Mouse (Mus musculus) lung, embryonic 16.5 days (tissue): ENCODE measurements at regions not wholly inside any gene's neighbourhood (a gene's known extent, or its start where the extent isn't known, plus 50 kb on each side); places are given as distances from the start of the nearest gene placed in this dataset.
"Not testable (repeated sequence)": the region's sequence is repeated elsewhere in the genome, so short reads cannot be mapped to it uniquely, and the experiment has no call there.

Source experiments
- ATAC-seq: fragments of 200-750 bp; cut with Nextera tagmentation; 2 replicates; pipeline ENCODE4 v1.8.0; 2017; ENCODE audit warnings: low read depth, mild to moderate bottlenecking, moderate library complexity
- H3K27ac ChIP-seq: fragments of 300-500 bp; sonication (generic); 2 replicates; pipeline ENCODE4 v1.5.1; 2014; ENCODE audit warnings: mild to moderate bottlenecking, control low read depth, low read length
- H3K27me3 ChIP-seq: fragments of 300-500 bp; sonication (generic); 2 replicates; pipeline ENCODE4 v1.6.1; 2014; ENCODE audit warnings: low read depth, low read length, mixed read lengths; ENCODE audit not compliant: control insufficient read depth, insufficient read depth
- H3K36me3 ChIP-seq: fragments of 300-500 bp; sonication (generic); 2 replicates; pipeline ENCODE4 v1.6.1; 2014; ENCODE audit warnings: low read length; ENCODE audit not compliant: control insufficient read depth, insufficient read depth
- H3K4me1 ChIP-seq: fragments of 300-500 bp; sonication (generic); replicated peaks from 2 replicates; pipeline ENCODE4 v1.6.1; 2014; ENCODE audit warnings: low read length, mixed read lengths; ENCODE audit not compliant: control insufficient read depth, insufficient read depth
- H3K4me2 ChIP-seq: fragments of 300-500 bp; sonication (generic); 2 replicates; pipeline ENCODE4 v1.6.1; 2014; ENCODE audit warnings: low read depth, low read length, control low read depth
- H3K4me3 ChIP-seq: fragments of 300-500 bp; sonication (generic); 2 replicates; pipeline ENCODE4 v1.5.1; 2014; ENCODE audit warnings: mild to moderate bottlenecking, low read length, control low read depth
- H3K9ac ChIP-seq: fragments of 300-500 bp; sonication (generic); 2 replicates; pipeline ENCODE4 v1.6.1; 2014; ENCODE audit warnings: low read length, control low read depth
- H3K9me3 ChIP-seq: fragments of 300-500 bp; sonication (generic); 2 replicates; pipeline ENCODE4 v1.6.1; 2016; ENCODE audit warnings: low read length; ENCODE audit not compliant: control insufficient read depth
- WGBS: fragments of 180-500 bp; shearing (Covaris S2); extraction: QIAGEN DNeasy Blood & Tissue Kit; methylation state at CpG from one replicate; pipeline ENCODE4 v1.1.7; 2014; 5-methylcytosine and 5-hydroxymethylcytosine counted together

DNA sequence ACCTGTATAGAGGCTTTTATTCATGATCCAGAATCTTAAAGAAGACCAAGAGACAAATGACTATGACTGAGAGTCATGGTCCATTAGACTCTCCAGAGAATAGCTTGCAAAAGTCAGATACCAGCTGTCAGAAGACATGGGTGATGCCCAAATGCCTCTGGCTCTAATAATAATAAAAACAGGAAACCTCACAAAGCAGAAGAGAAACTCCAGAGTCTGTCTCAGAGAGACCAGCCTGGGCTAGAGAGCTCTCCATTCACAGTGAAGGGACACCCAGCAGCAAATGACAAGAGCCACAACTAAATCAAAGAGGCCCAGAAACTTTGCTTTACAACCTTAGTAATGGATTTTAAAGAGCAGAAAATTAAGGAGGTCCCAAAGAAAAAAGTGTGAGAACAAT, 365.0 kb upstream of the Zfp703 start:
- Histone ChIP-seq H3K4me3 (no peak overlapping the region), H3K36me3 (no peaks in the 10 kb centered on the region), H3K27me3 (no peaks in the 10 kb centered on the region), H3K4me1 (no peaks in the 10 kb centered on the region), H3K4me2 (no peak overlapping the region), H3K9me3 (0 out of 2 replicates have a peak, but pooled peaks cover 2% of the 10 kb centered on the region), H3K27ac (no peak overlapping the region), H3K9ac (no peak overlapping the region)
- no peak for ATAC-seq

DNA sequence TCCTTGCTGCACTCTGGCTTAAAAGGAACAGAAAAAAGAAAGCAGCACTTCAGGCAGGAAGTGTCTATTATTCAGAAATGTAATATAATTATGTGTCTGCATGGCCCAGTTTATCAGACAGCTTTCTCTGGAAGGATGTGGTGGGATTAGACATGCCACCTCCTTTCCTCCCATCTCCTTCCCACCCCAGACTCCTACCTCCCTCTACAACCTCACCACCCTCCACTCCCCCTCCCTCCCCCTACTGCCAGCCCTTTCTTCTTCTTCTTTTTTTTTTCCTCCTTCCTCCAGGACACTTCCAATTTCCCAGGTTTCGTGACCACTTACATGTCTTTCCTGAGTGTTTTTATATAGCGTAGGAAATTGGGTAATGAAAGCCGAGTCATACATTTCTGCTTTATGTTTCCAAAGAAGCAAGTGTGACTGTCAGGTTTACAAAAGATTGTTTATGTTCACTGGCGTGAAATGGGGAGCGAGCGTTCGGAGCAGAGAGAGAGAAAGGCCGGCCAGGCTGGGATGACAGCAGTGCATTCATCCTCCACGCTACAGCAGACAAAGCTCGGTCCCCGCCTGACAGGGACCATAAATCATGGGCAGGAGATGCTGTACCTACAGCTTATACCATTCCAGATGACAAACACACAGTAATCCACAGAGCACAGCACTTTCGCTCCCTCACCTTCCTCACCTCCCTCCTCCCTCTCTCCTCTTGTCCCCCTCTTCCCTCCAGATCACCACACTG, 354.6 kb upstream of the Zfp703 start:
- Histone ChIP-seq H3K27me3 (no peaks in the 10 kb centered on the region), H3K4me1 (peaks cover 3% of the 10 kb centered on the region; the same call in 1 of the 2 replicates), H3K36me3 (no peaks in the 10 kb centered on the region), H3K9me3 (no peaks in the 10 kb centered on the region), H3K4me3 (no peak overlapping the region), H3K4me2 (peak overlapping the region; percentile 16; the same call in 1 of the 2 replicates), H3K9ac (no peak overlapping the region), H3K27ac (no peak overlapping the region)
- WGBS: 11% methylated on average over 12 of the region's 12 CpGs
- ATAC-seq: peak; percentile 49; the same call in 1 of the 2 replicates

DNA sequence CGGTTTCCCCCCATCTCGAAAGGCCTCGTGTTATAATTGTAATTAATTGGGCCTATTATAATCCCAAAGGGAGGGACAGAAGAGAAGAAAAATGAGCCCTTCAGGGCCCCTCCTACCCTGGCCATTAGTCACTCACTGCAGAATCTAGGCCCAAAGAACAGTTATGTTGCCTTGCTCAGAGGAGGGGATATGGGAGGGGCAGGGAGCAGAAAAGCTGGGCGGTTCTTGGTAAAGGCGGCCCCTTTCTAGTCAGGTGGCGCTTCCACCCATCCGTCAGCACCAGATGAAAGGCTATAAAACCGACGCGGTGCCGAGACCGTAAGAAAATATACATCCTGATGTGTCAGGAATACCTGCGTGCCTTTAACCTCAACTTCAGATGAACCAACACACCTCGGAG, 350.9 kb upstream of the Zfp703 start:
- Histone ChIP-seq H3K27me3 (peaks cover 4% of the 10 kb centered on the region; the same call in 1 of the 2 replicates), H3K4me3 (no peak overlapping the region), H3K9ac (no peak overlapping the region), H3K9me3 (no peaks in the 10 kb centered on the region), H3K36me3 (no peaks in the 10 kb centered on the region), H3K4me1 (peaks cover 3% of the 10 kb centered on the region; the same call in 1 of the 2 replicates), H3K27ac (no peak overlapping the region), H3K4me2 (no peak overlapping the region)
- WGBS: 52% methylated on average over 14 of the region's 14 CpGs
- ATAC-seq: no peak

DNA sequence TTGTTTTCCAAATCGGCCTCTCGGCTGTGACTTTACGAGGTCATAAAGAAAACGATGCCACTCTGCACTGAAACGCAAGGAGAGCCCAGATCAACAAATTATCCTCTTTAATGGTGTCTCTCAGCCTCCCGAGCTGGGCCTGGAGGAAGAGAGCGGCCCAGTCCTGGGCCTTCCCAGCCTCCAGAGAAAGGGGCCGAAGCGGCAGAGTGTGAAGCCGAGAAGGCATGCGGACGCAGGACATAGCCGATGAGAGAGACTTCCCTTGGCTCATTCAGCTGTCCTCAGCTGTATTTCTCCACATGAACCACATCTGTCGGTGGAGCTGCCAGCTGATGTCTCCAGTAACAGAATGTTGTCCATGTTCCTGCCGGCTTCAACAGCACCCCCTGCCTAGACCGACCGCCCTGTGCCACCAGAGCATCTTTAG, 350.5 kb upstream of the Zfp703 start:
- no peaks in the 10 kb centered on the region for H3K9me3 ChIP-seq
- peaks cover 3% of the 10 kb centered on the region; the same call in 1 of the 2 replicates for H3K4me1 ChIP-seq
- H3K27ac ChIP-seq: no peak overlapping the region
- no peak overlapping the region; the same call in 1 of the 2 replicates for H3K4me2 ChIP-seq
- WGBS: 42% methylated on average over 17 of the region's 17 CpGs
- peak; percentile 28; the same call in 1 of the 2 replicates for ATAC-seq
- peaks cover 4% of the 10 kb centered on the region; the same call in 1 of the 2 replicates for H3K27me3 ChIP-seq
- H3K4me3 ChIP-seq: no peak overlapping the region
- no peaks in the 10 kb centered on the region for H3K36me3 ChIP-seq
- no peak overlapping the region for H3K9ac ChIP-seq

DNA sequence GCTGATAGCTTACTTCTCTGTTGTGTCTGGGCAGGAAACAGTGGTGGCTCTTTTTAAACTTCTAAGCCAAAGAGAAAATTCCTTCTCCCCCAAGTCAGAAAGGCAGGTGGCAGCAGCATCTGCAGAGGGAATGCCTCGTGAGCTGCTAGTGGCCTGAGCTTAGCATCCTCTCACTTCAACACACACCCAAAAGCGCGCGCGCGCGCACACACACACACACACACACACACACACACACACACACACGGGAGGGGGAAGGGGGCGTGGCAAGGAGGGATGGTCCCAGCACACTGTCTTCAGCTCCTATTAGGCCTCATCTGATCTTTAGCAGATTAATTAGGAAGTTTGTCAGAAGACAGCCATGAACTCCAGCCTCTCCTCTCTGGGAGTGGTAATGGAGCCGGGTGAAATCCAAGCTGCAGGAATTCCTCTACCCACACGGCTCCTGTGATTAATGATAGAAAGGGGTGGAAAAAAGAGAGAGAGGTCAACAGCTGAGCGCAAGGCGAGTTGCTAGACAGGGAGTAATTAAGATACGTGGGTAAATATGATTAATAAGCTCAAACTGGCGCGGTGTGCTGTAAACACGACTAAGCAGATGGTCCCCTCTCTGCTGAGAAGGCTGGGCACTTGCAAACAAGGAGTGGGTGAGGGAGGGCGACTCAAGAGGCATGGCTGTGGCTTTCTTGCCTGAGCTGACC, 349.8 kb upstream of the Zfp703 start:
- Histone ChIP-seq H3K36me3 (no peaks in the 10 kb centered on the region), H3K4me1 (peaks cover 3% of the 10 kb centered on the region; the same call in 1 of the 2 replicates), H3K9me3 (no peaks in the 10 kb centered on the region), H3K4me3 (no peak overlapping the region), H3K4me2 (no peak overlapping the region), H3K27ac (no peak overlapping the region), H3K27me3 (peaks cover 4% of the 10 kb centered on the region; the same call in 1 of the 2 replicates), H3K9ac (no peak overlapping the region)
- 11% methylated on average over 12 of the region's 18 CpGs for whole genome bisulfite sequencing
- no peak for ATAC-seq

DNA sequence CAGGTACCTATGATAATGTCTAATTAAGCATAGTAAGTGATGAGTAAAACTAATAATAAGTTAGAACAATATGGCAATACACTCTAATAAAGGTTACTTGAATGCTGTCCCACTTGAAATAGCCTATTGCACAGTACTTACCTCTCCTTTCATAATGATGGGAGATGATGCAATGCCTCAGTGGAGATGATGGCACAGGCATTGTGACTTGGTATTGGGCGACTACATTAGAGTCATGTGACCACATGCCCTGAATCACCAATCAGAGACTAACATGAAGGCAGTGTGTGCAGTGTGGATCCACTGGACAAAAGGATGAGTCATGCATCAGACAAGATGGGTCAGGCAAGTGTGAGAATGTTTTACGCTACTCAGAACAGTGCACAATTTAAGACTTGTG, 346.6 kb upstream of the Zfp703 start:
- ATAC-seq: no peak
- H3K27ac ChIP-seq: no peak overlapping the region
- no peaks in the 10 kb centered on the region for H3K36me3 ChIP-seq
- H3K4me3 ChIP-seq: no peak overlapping the region
- 89% methylated on average over 2 of the region's 2 CpGs for WGBS
- no peaks in the 10 kb centered on the region for H3K9me3 ChIP-seq
- H3K4me2 ChIP-seq: no peak overlapping the region
- H3K27me3 ChIP-seq: peaks cover 4% of the 10 kb centered on the region; the same call in 1 of the 2 replicates
- H3K4me1 ChIP-seq: no peaks in the 10 kb centered on the region; the same call in 1 of the 2 replicates
- H3K9ac ChIP-seq: no peak overlapping the region

DNA sequence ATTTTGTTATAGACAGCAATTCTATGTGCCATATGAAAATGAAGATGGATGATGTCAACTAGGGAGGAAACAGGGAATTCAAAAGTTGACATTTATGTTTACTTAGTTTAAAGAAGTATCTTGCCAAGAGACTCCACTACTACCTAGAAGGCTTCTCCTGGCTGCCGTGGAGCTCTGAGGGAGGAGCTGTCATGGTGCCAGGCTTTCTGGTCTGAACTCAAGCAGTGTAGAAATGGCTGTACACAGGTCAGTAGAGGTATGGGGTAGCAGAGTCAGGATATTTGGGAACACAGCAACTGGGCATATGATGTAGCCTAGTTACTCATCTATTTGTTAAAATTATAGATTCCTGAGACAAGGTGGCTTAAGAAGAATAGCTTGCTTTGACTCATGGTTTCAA, 341.4 kb upstream of the Zfp703 start:
- Histone ChIP-seq H3K4me2 (no peak overlapping the region), H3K9me3 (no peaks in the 10 kb centered on the region), H3K4me3 (no peak overlapping the region), H3K27me3 (no peaks in the 10 kb centered on the region), H3K27ac (no peak overlapping the region), H3K9ac (no peak overlapping the region), H3K36me3 (no peaks in the 10 kb centered on the region), H3K4me1 (no peaks in the 10 kb centered on the region)
- no peak for ATAC-seq
- WGBS: 22% methylated on average over 1 of the region's 1 CpGs

DNA sequence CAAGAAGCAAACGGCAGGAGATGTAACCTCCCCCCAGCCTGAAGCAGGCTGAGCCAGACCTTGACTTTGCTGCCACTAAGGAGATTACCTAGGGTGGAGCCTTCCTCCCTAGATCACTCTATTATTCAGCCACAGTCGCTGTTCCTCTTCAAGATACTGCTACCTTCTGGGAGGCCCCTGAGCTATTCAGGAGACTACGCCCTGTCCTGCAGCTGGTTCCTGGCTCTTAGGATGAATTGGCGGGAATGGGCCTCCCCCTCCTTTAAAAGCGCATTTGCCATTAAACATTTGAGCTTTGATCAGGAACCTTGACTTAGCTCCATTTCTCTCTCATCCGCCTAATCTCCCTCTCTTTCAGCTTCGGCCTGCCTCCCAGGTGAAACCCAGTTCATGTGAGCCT, 331.8 kb upstream of the Zfp703 start:
- not testable (repeated sequence) for H3K27ac ChIP-seq, ATAC-seq, H3K9ac ChIP-seq, H3K36me3 ChIP-seq, H3K9me3 ChIP-seq, H3K4me2 ChIP-seq, H3K4me1 ChIP-seq, H3K4me3 ChIP-seq, H3K27me3 ChIP-seq
- 80% methylated on average over 7 of the region's 7 CpGs for WGBS

DNA sequence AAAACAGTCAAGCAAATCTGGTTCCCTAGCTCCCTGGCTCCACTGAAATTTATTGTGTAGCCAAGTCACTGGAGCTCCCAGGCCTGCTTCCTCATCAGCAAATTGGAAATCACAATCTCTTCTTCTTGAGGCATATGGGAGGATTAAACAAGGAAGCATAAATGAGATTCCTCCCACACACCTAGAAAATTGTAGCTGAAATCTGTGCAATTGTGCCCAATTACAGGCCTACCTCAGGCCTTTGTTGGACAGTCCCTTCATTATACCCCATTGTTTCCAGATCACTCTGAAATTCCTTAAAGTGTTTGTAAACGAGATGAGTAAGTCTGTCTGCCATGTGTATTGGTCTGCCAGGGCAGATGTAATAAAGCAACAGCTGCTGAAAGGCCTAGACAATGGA, 326.8 kb upstream of the Zfp703 start:
- Histone ChIP-seq H3K4me3 (no peak overlapping the region), H3K27me3 (peaks cover 4% of the 10 kb centered on the region; the same call in 1 of the 2 replicates), H3K4me2 (no peak overlapping the region), H3K4me1 (no peaks in the 10 kb centered on the region), H3K36me3 (no peaks in the 10 kb centered on the region), H3K27ac (no peak overlapping the region), H3K9me3 (no peaks in the 10 kb centered on the region), H3K9ac (no peak overlapping the region)
- 60% methylated on average over 1 of the region's 1 CpGs for WGBS
- no peak for ATAC-seq
